Mouse (Mus musculus): ENCODE data around the gene Plxna4. TPM values are rescaled to one million over a fixed set of nuclear protein-coding genes. Genes with fewer than 3 reads are reported as not detected.

Gene Plxna4
- total RNA-seq, 2 experiments from 2014 or later = 34.3 TPM

DNA sequence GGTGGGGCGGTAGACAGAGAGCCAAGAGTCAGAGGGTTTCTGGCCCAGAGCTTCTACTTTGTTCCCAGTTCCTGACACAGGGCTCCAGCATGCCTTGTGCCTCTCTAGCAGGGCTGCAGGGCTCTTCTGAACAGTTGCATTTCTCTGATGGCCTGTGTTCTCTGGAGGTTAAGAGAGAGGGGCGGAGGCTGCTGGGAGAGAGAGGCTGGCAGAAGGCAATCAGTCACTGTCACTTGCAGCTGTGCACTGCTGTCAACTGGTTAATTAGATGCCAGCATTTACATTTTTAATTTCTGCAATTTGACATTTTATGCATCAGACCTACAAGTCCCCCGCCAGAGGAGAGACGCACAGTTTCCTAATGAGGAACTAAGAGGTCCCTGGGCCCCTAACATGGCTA lies 434.8 kb downstream of the Plxna4 start:
- peak; percentile 1 for DNase-seq

DNA sequence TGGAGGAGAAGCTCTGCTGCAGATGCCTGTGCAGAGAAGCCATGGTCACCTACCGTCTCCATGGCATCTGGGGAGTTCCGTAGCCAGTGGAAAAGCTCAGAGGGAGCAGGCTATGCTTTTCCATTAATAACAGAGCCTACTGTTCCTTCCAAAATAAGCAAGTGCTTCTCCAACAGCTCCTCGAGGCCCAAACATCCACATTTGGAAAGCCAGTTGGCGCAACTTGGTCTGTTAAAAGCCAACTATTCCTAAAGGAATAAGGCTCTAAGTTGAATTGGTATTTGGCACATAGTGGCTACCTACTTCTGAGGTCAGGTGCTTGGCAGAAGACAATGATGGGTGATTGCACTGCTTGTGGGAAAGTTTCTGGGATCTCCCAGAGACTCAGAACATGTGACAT lies 437.2 kb downstream of the Plxna4 start:
- DNase-seq = no peak

DNA sequence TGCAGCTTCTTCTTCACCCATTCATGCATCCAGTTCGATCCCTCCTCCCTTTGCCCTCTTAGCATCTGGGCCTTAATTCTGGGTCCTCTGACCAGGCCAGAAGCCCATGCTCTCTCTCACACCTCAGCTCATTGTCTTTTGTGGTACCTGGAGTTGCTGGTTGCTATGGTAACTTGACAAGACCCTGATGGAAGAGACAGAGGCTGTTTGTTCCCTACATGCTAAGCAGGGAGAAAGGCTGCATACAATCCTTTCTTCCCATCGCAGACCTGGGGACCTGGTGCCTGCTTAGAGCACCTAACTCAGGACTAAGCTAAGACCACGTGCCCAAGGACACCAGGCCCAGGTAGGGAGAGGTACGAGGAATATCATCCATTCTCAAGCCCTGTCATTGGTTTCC lies 443.2 kb downstream of the Plxna4 start:
- DNase-seq = no peak

DNA sequence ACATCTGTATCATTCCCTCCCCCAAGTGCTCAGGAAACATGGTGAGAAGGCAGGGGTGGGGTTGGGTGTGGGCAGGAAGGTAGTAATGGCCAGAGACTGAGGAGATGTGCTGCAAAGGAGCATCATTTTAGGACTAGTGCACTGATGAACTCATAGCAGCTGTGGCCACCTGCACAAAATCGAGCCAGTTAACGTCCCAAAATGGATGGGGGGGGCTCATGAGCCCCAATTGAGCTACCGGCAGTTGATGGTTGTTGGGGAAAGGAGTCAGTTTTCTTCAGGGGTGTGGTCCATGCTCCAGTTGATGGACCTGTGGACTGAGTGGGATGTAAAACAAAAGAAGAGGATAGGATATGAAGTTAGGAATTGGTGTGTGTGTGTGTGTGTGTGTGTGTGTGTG lies 448.5 kb downstream of the Plxna4 start:
- DNase-seq = no peak

DNA sequence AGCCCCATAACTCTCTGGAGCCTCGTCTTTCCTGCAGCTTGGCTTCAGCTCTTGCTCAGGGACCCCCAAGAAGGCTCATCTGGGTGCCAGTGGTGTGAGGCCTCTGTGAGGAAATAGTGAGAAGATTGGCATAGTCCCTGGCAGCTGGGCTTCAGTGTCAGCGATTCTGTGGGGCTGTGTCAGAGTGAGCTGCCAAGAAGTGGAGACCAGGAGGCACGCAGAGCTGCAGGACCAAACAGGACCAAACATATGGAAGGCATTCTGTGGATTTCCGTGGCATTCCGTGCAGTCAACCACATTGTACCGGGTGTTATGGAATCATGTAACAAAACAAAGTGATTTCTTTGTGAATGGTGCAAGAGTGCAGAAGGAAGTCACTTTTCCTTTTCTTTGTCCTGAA lies 461.1 kb downstream of the Plxna4 start:
- no peak for DNase-seq

DNA sequence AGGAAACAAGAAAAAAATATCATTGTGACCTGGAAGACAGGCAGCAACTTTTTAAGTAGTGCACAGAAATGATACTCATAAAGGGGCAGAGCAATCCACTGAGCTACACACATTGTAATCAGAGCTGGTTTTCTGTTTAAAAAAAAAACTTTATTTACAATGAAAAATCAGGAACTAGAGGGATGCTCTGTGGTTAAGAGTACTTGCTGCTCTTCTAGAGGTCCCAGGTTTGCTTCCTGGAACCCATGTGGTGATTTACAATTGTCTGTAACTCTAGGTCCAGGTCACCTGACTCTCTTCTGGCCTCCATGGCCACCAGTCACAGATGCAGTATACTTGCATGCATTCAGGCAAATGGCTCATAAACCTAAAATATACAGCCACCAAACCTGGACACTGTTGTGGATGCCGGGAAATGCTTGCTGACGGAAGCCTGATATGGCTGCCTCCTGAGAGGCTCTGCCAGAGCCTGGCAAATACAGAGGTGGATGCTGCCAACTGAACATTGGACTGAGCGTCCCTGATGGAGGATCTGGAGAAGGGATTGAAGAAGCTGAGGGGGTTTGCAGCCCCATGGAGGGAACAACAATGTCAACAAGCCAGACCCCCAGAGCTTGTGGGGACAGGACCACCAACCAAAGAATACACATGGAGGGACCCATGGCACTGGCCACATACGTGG lies 465.3 kb downstream of the Plxna4 start:
- no peak for DNase-seq

DNA sequence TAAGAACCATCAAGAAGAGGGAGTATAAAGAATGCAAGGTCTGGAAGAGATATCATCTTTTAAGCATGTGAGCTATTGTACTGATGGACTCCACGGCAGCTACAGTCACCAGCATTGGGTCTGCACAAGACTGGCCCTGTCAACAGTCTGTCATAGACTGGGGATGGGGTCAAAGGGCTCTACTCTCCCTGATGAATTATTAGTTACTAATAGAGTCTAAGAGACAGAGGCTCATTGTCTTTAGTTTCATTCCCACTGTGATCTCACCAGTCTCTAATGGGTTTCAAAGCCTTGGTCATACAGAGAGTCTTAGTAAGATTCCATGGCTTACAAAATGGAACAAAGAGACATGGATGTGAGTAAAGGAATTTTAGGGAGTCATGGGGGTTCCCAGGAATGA lies 467.1 kb downstream of the Plxna4 start:
- no peak for DNase-seq

DNA sequence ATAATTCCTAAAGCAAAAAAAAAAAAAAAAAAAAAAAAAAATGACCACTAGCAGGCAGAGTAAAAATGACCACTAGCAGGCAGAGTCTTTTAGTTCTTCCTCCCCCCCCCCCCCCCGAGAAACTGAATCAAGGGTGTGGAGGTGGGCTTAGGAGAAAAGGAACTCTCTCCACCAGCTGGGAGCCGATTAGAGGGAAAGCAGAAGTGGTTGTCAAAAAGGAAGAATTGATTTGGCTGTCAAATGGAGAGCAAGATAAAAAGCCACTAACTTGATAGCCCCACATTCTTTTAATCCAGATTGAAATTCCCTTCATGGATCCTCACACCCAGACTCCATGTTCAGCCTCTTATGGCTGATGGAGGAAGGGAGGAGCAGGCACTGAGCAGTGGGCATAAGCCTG lies 478.8 kb downstream of the Plxna4 start:
- no peak for DNase-seq

DNA sequence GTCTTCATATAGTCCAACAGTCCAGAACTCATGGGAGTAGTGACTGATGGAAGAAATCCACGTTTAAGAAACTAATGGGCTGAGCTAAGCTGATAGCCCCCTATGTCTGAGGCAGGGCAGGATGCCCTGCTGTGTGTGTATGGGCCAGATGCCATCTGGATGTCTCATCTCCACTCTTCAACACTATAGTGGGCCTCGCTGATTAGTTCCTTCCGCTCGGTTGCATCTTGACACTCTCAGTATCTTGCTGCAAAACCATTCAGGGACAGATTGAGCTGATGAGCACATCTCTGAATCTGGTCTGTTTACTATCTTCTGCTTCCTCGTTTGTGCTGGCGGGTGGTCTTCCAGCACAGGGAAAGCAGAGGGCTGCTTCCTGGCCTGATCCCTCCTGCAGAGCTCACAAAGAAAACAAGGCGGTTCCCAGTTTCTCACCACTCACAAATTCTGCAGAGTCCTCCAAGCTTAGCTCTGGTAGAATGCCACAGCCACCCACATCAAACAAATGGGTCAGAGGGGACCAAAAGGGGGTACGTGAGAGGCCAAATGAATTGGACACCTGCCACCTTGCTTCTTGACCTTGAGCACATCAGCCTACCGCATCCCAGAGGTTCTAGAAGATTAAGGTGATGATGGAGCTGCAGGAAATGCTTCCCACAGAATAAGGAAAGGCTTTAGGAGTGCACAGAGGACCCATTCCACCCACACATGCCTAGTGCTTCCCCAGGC lies 482.3 kb downstream of the Plxna4 start:
- no peak for DNase-seq

Measured in heart, postnatal 4 days (tissue).